Mouse (Mus musculus): ENCODE data around the gene Dct.

GRCm38 (mm10) chr14:118086271-118087035 is 34.4 kb upstream of the Dct start:
- TF ChIP-seq GATA1 (IDR thresholded peaks at IDR 0.05; ENCODE audit: borderline replicate concordance, low read length) (no peak), FLI1 (IDR thresholded peaks at IDR 0.05; ENCODE audit: low read length) (no peak)
